Mouse (Mus musculus): ENCODE data around the gene Cel.
"Not testable (repeated sequence)": the region's sequence is repeated elsewhere in the genome, so short reads cannot be mapped to it uniquely, and the experiment has no call there.

The Cel gene

GRCm38 (mm10) chr2:28518231-28518630, 45.0 kb downstream of the Cel start:
- DNase-seq (ENCODE audit: low read depth), result no peak

- DNase-seq (ENCODE audit: low read depth), result peak; percentile 78
Observed at GRCm38 (mm10) chr2:28517206-28517909, 45.8 kb downstream of the Cel start.

- no peak for DNase-seq (ENCODE audit: low read depth)
Observed at GRCm38 (mm10) chr2:28514489-28514888, 48.7 kb downstream of the Cel start.

GRCm38 (mm10) chr2:28513431-28514370, 49.5 kb downstream of the Cel start:
- no peak for DNase-seq (ENCODE audit: low read depth)

GRCm38 (mm10) chr2:28512798-28513401, 50.3 kb downstream of the Cel start, which contains the start of gene Ralgds:
Gene Ralgds (plus strand): TSS chr2:28513125.
- no peak for DNase-seq (ENCODE audit: low read depth)

GRCm38 (mm10) chr2:28511600-28511999, 51.6 kb downstream of the Cel start:
- DNase-seq (ENCODE audit: low read depth), result not testable (repeated sequence)

- DNase-seq (ENCODE audit: low read depth), result no peak
Observed at GRCm38 (mm10) chr2:28506291-28506690, 56.9 kb downstream of the Cel start.

GRCm38 (mm10) chr2:28505795-28506194, 57.4 kb downstream of the Cel start, which contains the start of gene Gm10134:
Gene Gm10134 (plus strand): TSS chr2:28506095.
- no peak for DNase-seq (ENCODE audit: low read depth)

Measured in fibroblast of lung, adult 2 months (primary cell).